Mouse (Mus musculus) ES-Bruce4 (cell line): Measurements from ENCODE around the gene Gm11146.

Experiments used
- EP300 ChIP-seq: IDR thresholded peaks from 2 replicates; pipeline ENCODE4 v1.6.1; 2011; ENCODE audit warnings: low read depth, low read length; ENCODE audit not compliant: insufficient read depth
- POLR2A ChIP-seq: IDR thresholded peaks from one replicate; pipeline ENCODE4 v1.8.1; 2011; ENCODE audit warnings: low read length; ENCODE audit not compliant: insufficient read depth

- no peak for TF ChIP-seq EP300
- no peak for TF ChIP-seq POLR2A
Measured at GRCm38 (mm10) chr16:77598787-77599186, 3.1 kb downstream of the Gm11146 start.
